Mouse (Mus musculus) stomach, postnatal 0 days (tissue): ENCODE results near the gene Pde4b.

Source experiments
- CTCF ChIP-seq: IDR thresholded peaks from 2 replicates; pipeline ENCODE4 v1.5.1; 2016; ENCODE audit warnings: antibody characterized with exemption, low read depth, mild to moderate bottlenecking, moderate library complexity
- EP300 ChIP-seq: optimal IDR thresholded peaks from 2 replicates; pipeline ENCODE3; 2016; ENCODE audit warnings: antibody characterized with exemption

GRCm38 (mm10) chr4:102635258-102635657 lies 547.9 kb downstream of the Pde4b start:
- no peak for TF ChIP-seq EP300
- no peak for TF ChIP-seq CTCF
